Comparison of ENCODE assay signal across 15 mouse cellular contexts in genomic region chr11:70513520-70513919, GRCm38 (mm10). TPM values are rescaled to one million over a fixed set of nuclear protein-coding genes. Genes with fewer than 3 reads are reported as not detected.
DNase-seq lines count a peak whose midpoint lies in the region; ATAC-seq lines count a peak whose summit lies in the region.
"Had no signal": no experiment of that assay in that cellular context is flagged by ENCODE, and none has a peak within 500 bp of the region (broad histone marks: within the 10 kb centered on the region; RNA-seq: fewer than 3 reads in every experiment).

No protein-coding gene starts in this region.

- ATAC-seq in hindbrain, embryonic 14.5 days (ENCODE audit: low FRiP score), result no peak
- ATAC-seq: hindbrain, postnatal 0 days had no signal

- H3K27me3 ChIP-seq in hindbrain, embryonic 10.5 days (ENCODE audit: insufficient read depth, poor library complexity, severe bottlenecking), result peaks cover 22% of the 10 kb centered on the region; the same call in 1 of the 2 replicates
- no peaks in the 10 kb centered on the region; the same call in 1 of the 2 replicates for H3K27me3 ChIP-seq in hindbrain, embryonic 14.5 days (ENCODE audit: control insufficient read depth, insufficient read depth, low read length)

- peak overlapping the region; percentile 12; the same call in 1 of the 2 replicates for H3K27ac ChIP-seq in hindbrain, embryonic 10.5 days
- no peak overlapping the region for H3K27ac ChIP-seq in hindbrain, embryonic 14.5 days
- H3K27ac ChIP-seq: embryonic facial prominence, embryonic 15.5 days; hindbrain, postnatal 0 days; lung, embryonic 15.5 days had no signal

- no peak overlapping the region for H3K4me3 ChIP-seq in hindbrain, embryonic 10.5 days
- H3K4me3 ChIP-seq in hindbrain, embryonic 14.5 days (replicated peaks; ENCODE audit: low read length), result no peak overlapping the region
- H3K4me3 ChIP-seq: embryonic facial prominence, embryonic 15.5 days; lung, embryonic 15.5 days had no signal

- 51% methylated on average over 11 of the region's 11 CpGs for WGBS in hindbrain, embryonic 10.5 days
- 43% methylated on average over 11 of the region's 11 CpGs for WGBS in hindbrain, embryonic 14.5 days

- H3K4me2 ChIP-seq in hindbrain, embryonic 14.5 days (replicated peaks), result no peak overlapping the region
- H3K4me2 ChIP-seq: embryonic facial prominence, embryonic 15.5 days; lung, embryonic 15.5 days had no signal

- intact Hi-C loops in heart, postnatal 14 days (cut with DNase I), result no loop called here

- no peaks in the 10 kb centered on the region for H3K36me3 ChIP-seq in hindbrain, embryonic 10.5 days
- H3K36me3 ChIP-seq in hindbrain, embryonic 14.5 days (replicated peaks; ENCODE audit: control insufficient read depth, insufficient read depth), result no peaks in the 10 kb centered on the region
- H3K36me3 ChIP-seq: embryonic facial prominence, embryonic 15.5 days; lung, embryonic 15.5 days had no signal

- H3K9ac ChIP-seq in hindbrain, embryonic 14.5 days, result no peak overlapping the region
- H3K9ac ChIP-seq: embryonic facial prominence, embryonic 15.5 days; lung, embryonic 15.5 days had no signal

- no peaks in the 10 kb centered on the region for H3K9me3 ChIP-seq in hindbrain, embryonic 10.5 days
- no peaks in the 10 kb centered on the region for H3K9me3 ChIP-seq in hindbrain, embryonic 14.5 days (ENCODE audit: control insufficient read depth, low read length)
- H3K9me3 ChIP-seq: embryonic facial prominence, embryonic 15.5 days; lung, embryonic 15.5 days had no signal

- peaks cover 26% of the 10 kb centered on the region for H3K4me1 ChIP-seq in hindbrain, embryonic 10.5 days (replicated peaks)
- 0 out of 2 replicates have a peak, but pooled peaks cover 7% of the 10 kb centered on the region for H3K4me1 ChIP-seq in hindbrain, embryonic 14.5 days (replicated peaks; ENCODE audit: control insufficient read depth, insufficient read depth, low read length)

- no peak for DNase-seq in hindbrain, embryonic 10.5 days (ENCODE audit: low spot score)
- DNase-seq in hindbrain, embryonic 14.5 days (ENCODE audit: low spot score), result no peak
- DNase-seq in 3134 (ENCODE audit: extremely low read depth, insufficient read length, low spot score) (peak; percentile 46), MN1 (ENCODE audit: low spot score) (peak; percentile 35)
- DNase-seq in heart, postnatal 14 days, result peak; percentile 32 to 57
- no peak for DNase-seq in spleen, postnatal 36 days (ENCODE audit: low spot score in 2 of 2)
- no peak for DNase-seq in ovary, postnatal 36 days (ENCODE audit: low spot score)
- DNase-seq: cerebellum, postnatal 10 days; thymus, postnatal 4 days had no signal

RNA-seq across cellular contexts. Expression of gene Vmo1, which starts 0.9 kb away (rescaled TPM):
- polyA plus RNA-seq in hindbrain, embryonic 10.5 days (2016; fragmentation: Nextera tagmentation; extraction: Ambion mirVana), result 0.34 TPM in 1 of 2 replicates, not detected in the other
- not detected in 2 replicates for polyA plus RNA-seq in hindbrain, embryonic 14.5 days (2014; fragmentation: Nextera tagmentation; extraction: Ambion mirVana)
- under 1 TPM in 1 of 2 experiments, not detected in 1; 0.45 TPM for total RNA-seq in heart, postnatal 14 days (2021)
- total RNA-seq: hindbrain, postnatal 0 days; layer of hippocampus, postnatal 25 days had no signal
- polyA plus RNA-seq: hindbrain, postnatal 0 days had no signal

RNA-seq across cellular contexts. Expression of gene Gltpd2, which starts 5.5 kb away (rescaled TPM):
- polyA plus RNA-seq in hindbrain, embryonic 10.5 days (2016; fragmentation: Nextera tagmentation; extraction: Ambion mirVana), result 0.35 and 0.47 TPM in 2 replicates
- polyA plus RNA-seq in hindbrain, embryonic 14.5 days (2014; fragmentation: Nextera tagmentation; extraction: Ambion mirVana), result 0.27 and 0.28 TPM in 2 replicates
- not detected for total RNA-seq in heart, postnatal 14 days (2021)
- total RNA-seq: hindbrain, postnatal 0 days; layer of hippocampus, postnatal 25 days had no signal

RNA-seq across cellular contexts. Expression of gene Tm4sf5, which starts 8.5 kb away (rescaled TPM):
- 0.52 TPM in 1 of 2 replicates, not detected in the other for polyA plus RNA-seq in hindbrain, embryonic 10.5 days (2016; fragmentation: Nextera tagmentation; extraction: Ambion mirVana)
- 2.9 and 3.0 TPM in 2 replicates for polyA plus RNA-seq in hindbrain, embryonic 14.5 days (2014; fragmentation: Nextera tagmentation; extraction: Ambion mirVana)
- total RNA-seq in heart, postnatal 14 days (2021), result 1 to 10 TPM; 1.2 to 1.3 TPM
- polyA plus RNA-seq: embryonic facial prominence, embryonic 15.5 days had no signal

RNA-seq across cellular contexts. Expression of gene Psmb6, which starts 11.6 kb away (rescaled TPM):
- polyA plus RNA-seq in hindbrain, embryonic 10.5 days (2016; fragmentation: Nextera tagmentation; extraction: Ambion mirVana), result 1,108 and 1,160 TPM in 2 replicates
- polyA plus RNA-seq in hindbrain, embryonic 14.5 days (2014; fragmentation: Nextera tagmentation; extraction: Ambion mirVana), result 747 and 789 TPM in 2 replicates
- total RNA-seq in heart, postnatal 14 days (2021), result 100 to 1,000 TPM; 231 to 238 TPM

RNA-seq across cellular contexts. Expression of gene Gm40193, which starts 19.2 kb away (rescaled TPM):
- not detected in 2 replicates for polyA plus RNA-seq in hindbrain, embryonic 10.5 days (2016; fragmentation: Nextera tagmentation; extraction: Ambion mirVana)
- not detected in 2 replicates for polyA plus RNA-seq in hindbrain, embryonic 14.5 days (2014; fragmentation: Nextera tagmentation; extraction: Ambion mirVana)
- total RNA-seq in heart, postnatal 14 days (2021), result not detected
- total RNA-seq: hindbrain, postnatal 0 days; layer of hippocampus, postnatal 25 days had no signal
- polyA plus RNA-seq: hindbrain, postnatal 0 days; kidney, embryonic 16.5 days; limb, embryonic 11.5 days; lung, embryonic 15.5 days had no signal

Comparison
In these comparisons a context has a peak if more than half of its experiments do, and no peak if none do; other contexts are left out.
1. DNase-seq: peak in 3134 (single experiment), MN1 (single experiment) and heart, postnatal 14 days (2 of 2); none in hindbrain, embryonic 10.5 days (single experiment), hindbrain, embryonic 14.5 days (single experiment), spleen, postnatal 36 days (0 of 2) and ovary, postnatal 36 days (single experiment).